Mouse (Mus musculus): ENCODE data around the gene BC016579. TPM values are rescaled to one million over a fixed set of nuclear protein-coding genes. Genes with fewer than 3 reads are reported as not detected.

Gene BC016579
- total RNA-seq, 2 experiments from 2014 or later, result not detected

DNA sequence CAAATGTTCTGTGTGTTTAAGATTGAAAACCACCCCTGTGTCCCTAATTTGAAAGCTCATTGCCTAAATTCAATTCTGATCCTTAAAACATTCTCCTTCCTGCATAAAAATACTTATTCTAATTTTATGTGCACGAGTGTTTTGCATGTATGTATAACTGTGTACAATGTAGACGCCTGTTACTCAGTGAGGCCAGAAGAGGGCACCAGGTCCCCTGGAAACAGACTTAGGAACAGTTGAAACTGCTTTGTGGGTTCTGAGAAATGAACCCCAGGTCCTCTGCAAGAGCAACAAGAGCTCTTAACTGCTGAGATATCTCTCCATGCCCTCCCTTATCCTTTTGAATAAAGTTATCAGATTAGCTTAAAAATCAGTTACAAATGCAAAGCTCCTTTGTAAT lies 71.4 kb downstream of the BC016579 start:
- no peak overlapping the region for H3K27ac ChIP-seq
- no peak overlapping the region for H3K4me3 ChIP-seq
- peak; percentile 59 for TF ChIP-seq CTCF (IDR thresholded peaks at IDR 0.05)
- peak; percentile 23 for DNase-seq
- intact Hi-C loops (cut with DNase I), result no loop called here

GRCm38 (mm10) chr16:45579883-45580282 lies 74.0 kb downstream of the BC016579 start:
- intact Hi-C loops (cut with DNase I), result no loop called here
- no peak for TF ChIP-seq CTCF (IDR thresholded peaks at IDR 0.05)
- H3K4me3 ChIP-seq, result no peak overlapping the region

More at GRCm38 (mm10) chr16:45579883-45580282, 74.0 kb downstream of the BC016579 start:
- H3K27ac ChIP-seq, result no peak overlapping the region
- no peak for DNase-seq

Other genes starting within 250 kb of the BC016579 start
- gene Cd200, start 245.0 kb downstream of the BC016579 start, total RNA-seq (2021), result 10 to 100 TPM; 10.4 to 20.1 TPM
- gene Gm609, start 161.1 kb downstream of the BC016579 start, total RNA-seq (2021), result under 1 TPM; 0.08 to 0.23 TPM
- gene Gm17783, start 122.0 kb downstream of the BC016579 start, total RNA-seq (2021), result not detected
- not detected for gene Slc9c1, start 118.8 kb downstream of the BC016579 start, total RNA-seq (2021)
- gene Gcsam, start 43.7 kb downstream of the BC016579 start, total RNA-seq (2021), result not detected
- gene Tmprss7, start 39.6 kb upstream of the BC016579 start, total RNA-seq (2021), result not detected
- 1 to 10 TPM in 1 of 2 experiments, under 1 TPM in 1; 0.26 to 1.2 TPM for gene Tagln3, start 70.5 kb upstream of the BC016579 start, total RNA-seq (2021)
- gene Abhd10, start 88.9 kb upstream of the BC016579 start, total RNA-seq (2021), result 10 to 100 TPM; 11.4 to 13.6 TPM